Mouse (Mus musculus): ENCODE measurements around the gene Emc6.

DNA sequence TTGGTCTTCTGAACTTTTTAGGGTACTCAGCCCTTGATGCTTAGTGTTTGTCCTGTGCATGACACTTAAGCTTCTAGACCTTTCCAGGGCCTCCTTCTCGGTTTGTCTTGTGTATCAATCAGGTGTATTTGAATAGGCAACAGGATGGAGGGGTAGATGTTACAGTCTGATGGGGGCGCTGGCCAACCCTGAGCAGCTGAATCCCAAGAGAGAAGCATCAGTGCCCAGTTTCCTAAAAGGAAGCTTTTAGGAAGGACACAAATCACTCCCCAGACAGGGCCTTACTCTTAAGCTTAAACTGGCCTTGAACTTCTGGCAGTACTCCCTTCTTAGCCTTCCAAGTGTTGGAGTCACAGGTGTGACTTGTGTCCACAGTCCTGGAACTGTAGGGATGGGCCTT lies 1.1 kb upstream of the Emc6 start:
- TF ChIP-seq CTCF (IDR thresholded peaks at IDR 0.05; ENCODE audit: low read depth) (no peak), EP300 (IDR thresholded peaks at IDR 0.05; ENCODE audit: low read depth) (no peak)

All from heart, postnatal 0 days (tissue).